Mouse (Mus musculus): ENCODE measurements around the gene Kalrn. TPM values are rescaled to one million over a fixed set of nuclear protein-coding genes. Genes with fewer than 3 reads are reported as not detected.

The Kalrn gene
- polyA plus RNA-seq, 1 experiment from 2014 or later, result 16.6 TPM

DNA sequence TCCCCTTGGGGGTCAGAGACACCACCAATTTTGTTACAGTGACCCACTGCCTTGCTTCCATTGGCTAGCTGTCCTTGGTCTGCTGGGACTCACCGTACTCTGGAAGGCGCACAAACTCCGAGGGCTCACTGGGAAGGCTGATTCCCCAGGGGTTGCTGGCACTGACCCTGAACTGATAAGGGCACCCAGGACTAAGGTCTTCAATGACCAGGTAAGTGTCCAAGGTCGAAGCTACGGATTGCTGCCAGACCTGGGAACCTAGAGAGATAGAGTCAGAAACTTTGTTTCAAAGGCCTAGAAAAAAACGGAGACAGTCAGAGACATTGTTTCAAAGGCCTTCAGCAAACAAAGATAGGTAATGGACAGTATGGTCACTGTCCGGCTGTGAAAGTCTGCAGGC, 586.3 kb downstream of the Kalrn start:
- Histone ChIP-seq H3K36me3 (peaks cover 17% of the 10 kb centered on the region), H3K4me3 (no peak overlapping the region), H3K9me3 (no peaks in the 10 kb centered on the region), H3K27me3 (ENCODE audit: insufficient read depth, poor library complexity, severe bottlenecking) (no peaks in the 10 kb centered on the region), H3K4me1 (replicated peaks) (0 out of 2 replicates have a peak, but pooled peaks cover 3% of the 10 kb centered on the region), H3K27ac (no peak overlapping the region)
- no peak for DNase-seq (ENCODE audit: low spot score)
- 92% methylated on average over 7 of the region's 7 CpGs for WGBS

DNA sequence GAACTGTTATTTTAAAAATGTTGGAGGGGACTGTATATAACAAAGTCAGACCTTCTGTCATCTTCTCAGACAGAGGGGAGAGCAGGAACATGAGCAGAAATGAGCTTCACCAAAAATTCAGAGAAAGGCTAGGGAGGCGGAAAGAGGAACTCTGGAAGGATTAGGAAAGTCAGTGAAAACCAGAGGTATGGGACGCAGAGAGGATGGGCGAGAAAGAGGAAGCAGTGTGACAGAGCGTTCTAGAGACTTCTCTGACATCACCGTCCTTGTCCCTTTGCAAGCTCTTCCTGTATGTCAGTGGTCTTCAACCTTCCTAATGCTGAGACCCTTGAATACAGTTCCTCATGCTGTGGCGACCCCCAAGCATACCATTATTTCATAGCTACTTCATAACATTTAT, 588.0 kb downstream of the Kalrn start:
- WGBS, result 93% methylated on average over 6 of the region's 6 CpGs
- Histone ChIP-seq H3K27me3 (ENCODE audit: insufficient read depth, poor library complexity, severe bottlenecking) (no peaks in the 10 kb centered on the region), H3K4me3 (no peak overlapping the region)

DNA sequence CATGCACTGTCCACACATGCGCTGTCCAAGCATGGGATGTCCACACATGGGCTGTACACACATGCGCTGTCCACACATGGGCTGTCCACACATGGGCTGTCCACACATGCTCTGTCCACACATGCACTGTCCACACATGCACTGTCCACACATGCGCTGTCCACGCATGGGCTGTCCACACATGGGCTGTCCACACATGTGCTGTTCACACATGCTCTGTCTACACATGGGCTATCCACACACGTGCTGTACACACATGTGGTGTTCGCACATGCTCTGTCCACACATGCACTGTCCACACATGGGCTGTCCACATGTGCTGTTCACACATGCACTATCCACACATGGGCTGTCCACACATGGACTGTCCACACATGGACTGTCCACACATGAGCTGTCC, 589.6 kb downstream of the Kalrn start:
- H3K9me3 ChIP-seq, result no peaks in the 10 kb centered on the region
- 96% methylated on average over 6 of the region's 6 CpGs for WGBS
- H3K27ac ChIP-seq, result no peak overlapping the region
- no peak for DNase-seq (ENCODE audit: low spot score)
- H3K4me3 ChIP-seq, result no peak overlapping the region
- H3K36me3 ChIP-seq, result peaks cover 21% of the 10 kb centered on the region
- no peaks in the 10 kb centered on the region for H3K27me3 ChIP-seq (ENCODE audit: insufficient read depth, poor library complexity, severe bottlenecking)
- H3K4me1 ChIP-seq (replicated peaks), result peaks cover 12% of the 10 kb centered on the region

More for the DNA sequence above, 588.0 kb downstream of the Kalrn start:
- no peak for DNase-seq (ENCODE audit: low spot score)
- Histone ChIP-seq H3K27ac (no peak overlapping the region), H3K36me3 (peaks cover 17% of the 10 kb centered on the region), H3K9me3 (no peaks in the 10 kb centered on the region), H3K4me1 (replicated peaks) (peaks cover 4% of the 10 kb centered on the region; the same call in 1 of the 2 replicates)

DNA sequence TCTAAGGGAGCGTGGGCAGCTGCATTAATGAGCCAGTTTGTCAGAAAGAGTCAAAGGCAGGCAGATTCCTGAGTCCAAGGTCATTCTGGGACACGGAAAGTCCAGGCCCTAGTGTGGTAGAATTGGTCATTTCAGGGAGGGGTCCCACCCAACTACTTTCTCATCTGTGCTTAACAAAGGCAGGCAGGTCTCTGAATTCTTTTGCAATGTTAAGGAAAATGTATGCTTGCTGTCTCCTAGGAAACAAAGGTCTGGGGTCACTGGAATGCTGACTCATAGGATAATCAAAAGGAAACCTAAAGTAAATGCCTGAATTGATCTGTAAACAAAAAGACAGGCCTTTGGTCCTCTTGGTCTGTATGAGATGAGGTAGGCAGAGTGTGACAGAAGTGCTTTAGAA, 593.5 kb downstream of the Kalrn start:
- 52% methylated on average over 2 of the region's 2 CpGs for WGBS
- Histone ChIP-seq H3K4me1 (replicated peaks) (peaks cover 12% of the 10 kb centered on the region), H3K4me3 (no peak overlapping the region), H3K36me3 (peaks cover 46% of the 10 kb centered on the region), H3K27me3 (ENCODE audit: insufficient read depth, poor library complexity, severe bottlenecking) (peaks cover 10% of the 10 kb centered on the region; the same call in 1 of the 2 replicates), H3K27ac (no peak overlapping the region), H3K9me3 (no peaks in the 10 kb centered on the region; the same call in 1 of the 2 replicates)
- DNase-seq (ENCODE audit: low spot score), result no peak

DNA sequence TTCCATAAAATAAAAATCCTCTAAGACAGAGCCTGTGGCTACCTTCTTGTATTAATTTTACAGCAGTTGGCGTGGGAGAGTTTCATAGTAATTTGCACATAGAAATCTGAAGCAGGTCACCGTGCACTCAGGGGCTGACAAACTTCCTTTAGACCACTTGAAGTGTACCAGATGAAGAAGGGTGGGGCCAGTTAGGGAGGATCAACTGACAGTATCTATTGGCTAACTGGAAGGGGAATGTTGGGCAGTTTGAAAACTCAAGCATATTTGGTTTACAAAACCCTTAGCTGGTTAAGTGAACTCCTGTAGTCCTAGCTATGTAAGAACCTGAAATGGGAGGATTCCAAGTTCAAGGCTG, 606.1 kb downstream of the Kalrn start:
- Histone ChIP-seq H3K9me3 (no peaks in the 10 kb centered on the region), H3K36me3 (peaks cover 24% of the 10 kb centered on the region), H3K4me1 (replicated peaks) (peaks cover 28% of the 10 kb centered on the region), H3K27ac (peak overlapping the region; percentile 93), H3K27me3 (ENCODE audit: insufficient read depth, poor library complexity, severe bottlenecking) (no peaks in the 10 kb centered on the region), H3K4me3 (peak overlapping the region; percentile 93)
- no peak for DNase-seq (ENCODE audit: low spot score)
- WGBS, result 76% methylated on average over 2 of the region's 2 CpGs

DNA sequence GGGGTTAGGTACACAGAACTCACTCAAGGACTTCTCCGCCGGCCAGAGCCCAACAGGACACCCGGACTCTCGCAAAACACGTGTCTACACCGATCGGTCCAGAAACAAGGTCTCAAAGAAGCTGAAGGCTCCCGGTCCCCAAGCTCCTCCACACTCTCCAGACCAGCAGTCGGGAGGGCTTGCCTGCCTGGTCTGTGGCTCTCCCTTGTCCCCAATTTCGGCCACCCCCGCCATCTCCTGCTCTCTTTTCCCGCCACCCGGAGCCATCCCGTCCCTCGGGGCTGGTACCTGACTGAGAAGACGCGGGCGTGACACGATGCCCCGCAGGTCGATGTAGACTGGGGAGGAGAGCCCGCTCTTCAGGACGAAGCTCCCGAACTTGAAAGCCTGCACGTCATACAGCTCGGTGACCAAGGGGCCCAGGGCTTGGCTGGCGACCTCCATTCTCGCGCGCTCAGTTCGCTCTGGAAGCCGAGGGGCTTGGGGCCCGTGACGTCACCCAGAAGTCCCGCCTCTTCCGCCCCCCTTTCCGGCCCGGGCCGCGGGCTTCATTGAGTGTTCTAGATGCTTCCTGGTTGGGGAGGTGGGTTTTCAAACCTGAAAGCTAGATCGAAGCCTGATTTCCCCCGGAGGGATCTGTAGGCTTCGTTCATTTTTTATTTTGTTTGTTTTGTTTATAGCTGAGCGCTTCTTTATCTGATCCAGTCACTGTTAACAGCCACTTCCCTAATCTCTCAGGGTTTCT, 606.6 kb downstream of the Kalrn start, which contains the start of gene Umps:
Gene Umps (minus strand): TSS at position 501 of the 745 bp plus-strand sequence.
- 1% methylated on average over 44 of the region's 44 CpGs for WGBS
- Histone ChIP-seq H3K4me1 (replicated peaks) (peaks cover 28% of the 10 kb centered on the region), H3K4me3 (peak within 1 kb of the TSS; percentile 93), H3K9me3 (no peaks in the 10 kb centered on the region), H3K27me3 (ENCODE audit: insufficient read depth, poor library complexity, severe bottlenecking) (no peaks in the 10 kb centered on the region), H3K36me3 (peaks cover 29% of the 10 kb centered on the region), H3K27ac (peak within 1 kb of the TSS; percentile 93)
- peak; percentile 91 for DNase-seq (ENCODE audit: low spot score)

DNA sequence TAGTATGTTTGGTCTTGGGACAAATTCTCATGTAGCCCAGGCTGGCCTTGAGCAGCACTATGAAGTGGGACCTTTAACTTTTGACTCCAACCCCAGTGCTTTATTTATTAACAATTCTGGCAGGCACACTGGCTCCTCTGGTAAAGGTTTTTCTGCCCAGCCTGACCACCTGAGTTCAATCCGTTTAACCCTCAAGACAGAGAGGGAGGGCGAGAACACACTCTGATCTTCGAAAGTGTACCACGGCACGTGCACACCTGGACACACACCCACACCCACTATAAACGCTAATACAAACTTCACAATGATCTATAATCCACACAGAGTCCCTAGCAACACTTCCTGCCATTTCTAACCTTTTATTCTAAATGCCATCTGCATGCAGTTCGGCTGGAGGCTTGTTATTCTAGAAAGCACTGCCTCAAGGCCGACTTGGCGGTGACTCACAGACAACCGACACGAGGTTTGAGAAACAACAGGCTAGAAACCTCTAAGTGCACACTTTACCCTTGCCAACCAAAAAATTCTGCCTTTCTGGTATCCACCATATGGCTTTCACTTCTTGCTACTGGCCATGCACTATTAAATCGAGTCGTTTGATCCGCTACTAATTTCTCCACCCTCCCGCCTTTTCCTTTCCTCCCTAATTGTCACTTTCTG, 607.3 kb downstream of the Kalrn start:
- Histone ChIP-seq H3K9me3 (no peaks in the 10 kb centered on the region), H3K4me1 (replicated peaks) (peaks cover 28% of the 10 kb centered on the region), H3K36me3 (peaks cover 36% of the 10 kb centered on the region), H3K27me3 (ENCODE audit: insufficient read depth, poor library complexity, severe bottlenecking) (no peaks in the 10 kb centered on the region), H3K4me3 (peak overlapping the region; percentile 93), H3K27ac (peak overlapping the region; percentile 93)
- no peak for DNase-seq (ENCODE audit: low spot score)
- WGBS, result 23% methylated on average over 15 of the region's 15 CpGs

DNA sequence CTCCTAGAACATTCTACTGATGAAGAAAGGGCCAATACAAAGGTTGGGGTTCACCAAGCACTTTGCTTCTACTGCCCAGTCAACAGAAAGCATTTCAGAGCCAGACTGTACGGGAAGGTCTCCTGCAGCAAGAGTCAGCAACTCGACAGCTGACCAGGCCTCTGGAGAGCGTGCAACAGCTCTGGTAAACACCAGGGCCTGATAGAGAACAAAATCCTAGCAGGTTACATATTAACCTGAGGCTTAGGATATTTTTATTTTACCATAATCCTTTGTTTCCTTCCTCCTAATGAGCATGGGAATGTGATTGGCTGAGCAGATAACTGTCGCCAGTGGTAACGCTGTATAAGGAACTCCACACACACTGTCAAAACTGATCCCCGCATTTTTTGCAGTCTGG, 609.8 kb downstream of the Kalrn start:
- H3K4me1 ChIP-seq (replicated peaks), result peaks cover 28% of the 10 kb centered on the region
- H3K27me3 ChIP-seq (ENCODE audit: insufficient read depth, poor library complexity, severe bottlenecking), result no peaks in the 10 kb centered on the region
- peaks cover 61% of the 10 kb centered on the region for H3K36me3 ChIP-seq
- no peak overlapping the region for H3K4me3 ChIP-seq
- no peak overlapping the region for H3K27ac ChIP-seq
- DNase-seq (ENCODE audit: low spot score), result no peak
- 93% methylated on average over 6 of the region's 6 CpGs for WGBS
- H3K9me3 ChIP-seq, result no peaks in the 10 kb centered on the region

DNA sequence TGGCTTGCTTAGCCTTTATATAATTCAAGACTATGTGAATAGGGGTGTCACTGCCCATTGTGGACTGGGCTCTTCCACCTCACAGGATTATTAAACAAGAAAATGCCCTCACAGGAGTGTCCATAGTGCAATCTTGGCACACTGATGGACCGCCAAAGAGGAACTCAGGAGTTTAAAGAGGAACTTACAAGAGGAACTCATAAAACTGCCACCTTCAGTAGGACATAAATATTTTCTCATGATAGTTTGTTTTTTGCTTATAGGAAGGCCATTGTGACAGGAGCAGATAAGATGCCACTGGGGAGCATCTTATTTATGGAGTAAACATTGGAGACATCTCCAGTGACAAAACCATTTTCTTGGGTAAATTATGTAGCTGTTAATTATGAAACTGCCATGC, 618.5 kb downstream of the Kalrn start:
- Histone ChIP-seq H3K27ac (no peak overlapping the region), H3K4me3 (no peak overlapping the region), H3K9me3 (no peaks in the 10 kb centered on the region), H3K27me3 (ENCODE audit: insufficient read depth, poor library complexity, severe bottlenecking) (no peaks in the 10 kb centered on the region), H3K4me1 (replicated peaks) (no peaks in the 10 kb centered on the region), H3K36me3 (peaks cover 77% of the 10 kb centered on the region)
- 98% methylated on average over 1 of the region's 1 CpGs for WGBS
- no peak for DNase-seq (ENCODE audit: low spot score)

DNA sequence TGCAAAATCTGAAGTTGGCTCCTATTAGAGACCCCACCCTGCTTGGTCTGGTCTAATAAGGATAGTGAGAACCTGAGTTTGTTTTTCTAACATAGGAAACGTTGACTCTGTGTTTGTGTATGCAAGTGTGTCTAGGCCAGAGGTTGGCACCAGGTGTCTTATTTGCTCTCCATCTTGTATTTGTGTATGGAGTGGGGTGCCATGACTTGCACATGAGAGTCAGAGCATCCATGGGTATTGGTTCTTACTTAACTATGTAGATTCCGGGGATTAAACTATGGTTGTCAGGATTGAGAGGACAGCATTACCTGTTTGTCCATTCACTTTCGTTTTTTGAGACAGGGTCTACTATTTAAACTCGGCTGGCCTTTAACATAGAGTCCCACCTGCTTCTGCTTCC, 620.3 kb downstream of the Kalrn start:
- Histone ChIP-seq H3K36me3 (peaks cover 59% of the 10 kb centered on the region), H3K27ac (no peak overlapping the region), H3K4me1 (replicated peaks) (0 out of 2 replicates have a peak, but pooled peaks cover 6% of the 10 kb centered on the region), H3K27me3 (ENCODE audit: insufficient read depth, poor library complexity, severe bottlenecking) (no peaks in the 10 kb centered on the region), H3K9me3 (no peaks in the 10 kb centered on the region), H3K4me3 (no peak overlapping the region)
- WGBS, result 88% methylated on average over 4 of the region's 4 CpGs
- DNase-seq (ENCODE audit: low spot score), result no peak

DNA sequence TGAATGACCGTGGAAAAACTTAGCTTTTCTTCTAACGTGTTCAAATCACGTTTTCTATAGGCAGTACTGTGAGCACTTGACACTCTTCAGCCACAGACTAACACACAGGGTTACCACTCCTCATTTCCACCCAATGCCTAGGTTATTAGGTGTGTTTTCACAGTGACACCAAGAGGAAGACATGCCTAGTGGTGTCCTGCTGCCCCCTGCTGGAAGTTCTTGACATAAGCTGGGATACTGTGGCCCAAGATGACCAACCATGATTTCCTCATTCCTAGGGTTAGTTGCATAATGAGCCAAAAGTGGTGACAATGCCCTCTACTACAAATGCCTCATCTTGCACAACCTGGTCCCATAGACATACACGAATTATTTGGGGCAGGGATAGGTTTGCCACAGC, 622.5 kb downstream of the Kalrn start:
- H3K4me3 ChIP-seq, result no peak overlapping the region
- no peaks in the 10 kb centered on the region for H3K9me3 ChIP-seq
- no peak overlapping the region for H3K27ac ChIP-seq
- H3K36me3 ChIP-seq, result peaks cover 38% of the 10 kb centered on the region
- peak; percentile 80 for DNase-seq (ENCODE audit: low spot score)
- 40% methylated on average over 4 of the region's 4 CpGs for WGBS
- H3K27me3 ChIP-seq (ENCODE audit: insufficient read depth, poor library complexity, severe bottlenecking), result no peaks in the 10 kb centered on the region
- peaks cover 9% of the 10 kb centered on the region; the same call in 1 of the 2 replicates for H3K4me1 ChIP-seq (replicated peaks)

DNA sequence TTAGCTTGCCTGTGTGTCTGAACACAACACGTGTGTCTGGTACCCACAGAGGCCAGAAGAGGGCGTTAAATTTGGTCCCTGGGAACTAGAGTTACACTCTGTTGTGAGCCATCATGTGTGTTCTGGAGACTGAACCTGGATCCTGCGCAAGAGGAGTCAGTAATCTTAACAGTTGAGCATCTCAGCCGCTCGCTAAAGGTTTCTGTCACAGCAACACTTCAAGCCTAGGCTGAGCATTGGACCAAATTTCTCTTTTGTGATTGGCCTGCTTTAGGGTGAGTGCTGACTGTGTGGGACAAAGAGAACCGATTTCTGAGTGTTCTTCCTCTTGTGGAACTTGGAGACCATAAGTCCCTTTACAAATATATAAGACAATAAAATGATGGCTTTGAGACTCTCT, 622.9 kb downstream of the Kalrn start:
- peaks cover 33% of the 10 kb centered on the region for H3K36me3 ChIP-seq
- H3K4me3 ChIP-seq, result no peak overlapping the region
- H3K27ac ChIP-seq, result no peak overlapping the region
- H3K27me3 ChIP-seq (ENCODE audit: insufficient read depth, poor library complexity, severe bottlenecking), result no peaks in the 10 kb centered on the region
- no peak for DNase-seq (ENCODE audit: low spot score)
- H3K4me1 ChIP-seq (replicated peaks), result peaks cover 13% of the 10 kb centered on the region
- 87% methylated on average over 6 of the region's 6 CpGs for WGBS
- H3K9me3 ChIP-seq, result no peaks in the 10 kb centered on the region
